Mouse (Mus musculus): ENCODE data around the gene Flt1. TPM values are rescaled to one million over a fixed set of nuclear protein-coding genes. Genes with fewer than 3 reads are reported as not detected.
A peak's percentile ranks its signal among the peaks of the same experiment; 100 is the strongest.
"Not testable (repeated sequence)": the region's sequence is repeated elsewhere in the genome, so short reads cannot be mapped to it uniquely, and the experiment has no call there.

The Flt1 gene
- polyA plus RNA-seq, 1 experiment from 2014 or later, result 9.6 TPM

GRCm38 (mm10) chr5:147574517-147574916 is 151.3 kb downstream of the Flt1 start:
- H3K4me1 ChIP-seq (ENCODE audit: control insufficient read depth, insufficient read depth, low read length), result no peaks in the 10 kb centered on the region
- H3K4me3 ChIP-seq (ENCODE audit: low read depth, low read length), result no peak overlapping the region
- no peak for DNase-seq (ENCODE audit: low spot score)
- no peak for ATAC-seq (replicated peaks; ENCODE audit: insufficient number of reproducible peaks, low FRiP score, low TSS enrichment, low read depth)
- H3K9ac ChIP-seq (replicated peaks; ENCODE audit: low read length), result no peak overlapping the region
- H3K4me2 ChIP-seq (ENCODE audit: low read depth, low read length), result no peak overlapping the region
- H3K9me3 ChIP-seq (replicated peaks; ENCODE audit: control insufficient read depth, low read length), result no peaks in the 10 kb centered on the region
- no peaks in the 10 kb centered on the region for H3K36me3 ChIP-seq (replicated peaks; ENCODE audit: control insufficient read depth, insufficient read depth, low read depth, low read length)
- WGBS, result 62% methylated on average over 8 of the region's 8 CpGs
- H3K27me3 ChIP-seq (ENCODE audit: control insufficient read depth, insufficient read depth, low read length), result no peaks in the 10 kb centered on the region
- no peak overlapping the region for H3K27ac ChIP-seq (replicated peaks; ENCODE audit: low read depth, low read length)

GRCm38 (mm10) chr5:147573555-147573954 is 152.3 kb downstream of the Flt1 start:
- Histone ChIP-seq H3K4me1 (ENCODE audit: control insufficient read depth, insufficient read depth, low read length) (no peaks in the 10 kb centered on the region), H3K27ac (replicated peaks; ENCODE audit: low read depth, low read length) (no peak overlapping the region), H3K36me3 (replicated peaks; ENCODE audit: control insufficient read depth, insufficient read depth, low read depth, low read length) (no peaks in the 10 kb centered on the region), H3K9ac (replicated peaks; ENCODE audit: low read length) (no peak overlapping the region), H3K27me3 (ENCODE audit: control insufficient read depth, insufficient read depth, low read length) (no peaks in the 10 kb centered on the region), H3K9me3 (replicated peaks; ENCODE audit: control insufficient read depth, low read length) (no peaks in the 10 kb centered on the region), H3K4me2 (ENCODE audit: low read depth, low read length) (no peak overlapping the region), H3K4me3 (ENCODE audit: low read depth, low read length) (no peak overlapping the region)
- WGBS, result 86% methylated on average over 1 of the region's 1 CpGs
- ATAC-seq (replicated peaks; ENCODE audit: insufficient number of reproducible peaks, low FRiP score, low TSS enrichment, low read depth) (no peak), DNase-seq (ENCODE audit: low spot score) (no peak)

- WGBS, result 88% methylated on average over 7 of the region's 7 CpGs
- no peaks in the 10 kb centered on the region for H3K4me1 ChIP-seq (ENCODE audit: control insufficient read depth, insufficient read depth, low read length)
- H3K9me3 ChIP-seq (replicated peaks; ENCODE audit: control insufficient read depth, low read length), result no peaks in the 10 kb centered on the region
- no peak for ATAC-seq (replicated peaks; ENCODE audit: insufficient number of reproducible peaks, low FRiP score, low TSS enrichment, low read depth)
- no peak overlapping the region for H3K27ac ChIP-seq (replicated peaks; ENCODE audit: low read depth, low read length)
- no peak overlapping the region for H3K4me2 ChIP-seq (ENCODE audit: low read depth, low read length)
- H3K27me3 ChIP-seq (ENCODE audit: control insufficient read depth, insufficient read depth, low read length), result no peaks in the 10 kb centered on the region
- H3K9ac ChIP-seq (replicated peaks; ENCODE audit: low read length), result no peak overlapping the region
- H3K4me3 ChIP-seq (ENCODE audit: low read depth, low read length), result no peak overlapping the region
- DNase-seq (ENCODE audit: low spot score), result no peak
- no peaks in the 10 kb centered on the region for H3K36me3 ChIP-seq (replicated peaks; ENCODE audit: control insufficient read depth, insufficient read depth, low read depth, low read length)
These were observed 153.1 kb downstream of the Flt1 start for GRCm38 (mm10) chr5:147572695-147573094.

- Histone ChIP-seq H3K9ac (replicated peaks; ENCODE audit: low read length) (no peak overlapping the region), H3K4me3 (ENCODE audit: low read depth, low read length) (no peak overlapping the region), H3K9me3 (replicated peaks; ENCODE audit: control insufficient read depth, low read length) (no peaks in the 10 kb centered on the region), H3K27ac (replicated peaks; ENCODE audit: low read depth, low read length) (no peak overlapping the region), H3K36me3 (replicated peaks; ENCODE audit: control insufficient read depth, insufficient read depth, low read depth, low read length) (no peaks in the 10 kb centered on the region), H3K4me2 (ENCODE audit: low read depth, low read length) (no peak overlapping the region), H3K27me3 (ENCODE audit: control insufficient read depth, insufficient read depth, low read length) (no peaks in the 10 kb centered on the region), H3K4me1 (ENCODE audit: control insufficient read depth, insufficient read depth, low read length) (no peaks in the 10 kb centered on the region)
- WGBS, result 54% methylated on average over 7 of the region's 7 CpGs
- DNase-seq (ENCODE audit: low spot score) (no peak), ATAC-seq (replicated peaks; ENCODE audit: insufficient number of reproducible peaks, low FRiP score, low TSS enrichment, low read depth) (no peak)
These were observed 159.5 kb downstream of the Flt1 start for GRCm38 (mm10) chr5:147566335-147566734.

GRCm38 (mm10) chr5:147565444-147565843 is 160.4 kb downstream of the Flt1 start:
- Histone ChIP-seq H3K27ac (replicated peaks; ENCODE audit: low read depth, low read length) (no peak overlapping the region), H3K4me3 (ENCODE audit: low read depth, low read length) (no peak overlapping the region), H3K4me2 (ENCODE audit: low read depth, low read length) (no peak overlapping the region), H3K27me3 (ENCODE audit: control insufficient read depth, insufficient read depth, low read length) (no peaks in the 10 kb centered on the region), H3K9ac (replicated peaks; ENCODE audit: low read length) (no peak overlapping the region), H3K9me3 (replicated peaks; ENCODE audit: control insufficient read depth, low read length) (no peaks in the 10 kb centered on the region), H3K36me3 (replicated peaks; ENCODE audit: control insufficient read depth, insufficient read depth, low read depth, low read length) (no peaks in the 10 kb centered on the region), H3K4me1 (ENCODE audit: control insufficient read depth, insufficient read depth, low read length) (no peaks in the 10 kb centered on the region)
- no peak for ATAC-seq (replicated peaks; ENCODE audit: insufficient number of reproducible peaks, low FRiP score, low TSS enrichment, low read depth)
- DNase-seq (ENCODE audit: low spot score), result no peak
- 87% methylated on average over 7 of the region's 7 CpGs for WGBS

DNA sequence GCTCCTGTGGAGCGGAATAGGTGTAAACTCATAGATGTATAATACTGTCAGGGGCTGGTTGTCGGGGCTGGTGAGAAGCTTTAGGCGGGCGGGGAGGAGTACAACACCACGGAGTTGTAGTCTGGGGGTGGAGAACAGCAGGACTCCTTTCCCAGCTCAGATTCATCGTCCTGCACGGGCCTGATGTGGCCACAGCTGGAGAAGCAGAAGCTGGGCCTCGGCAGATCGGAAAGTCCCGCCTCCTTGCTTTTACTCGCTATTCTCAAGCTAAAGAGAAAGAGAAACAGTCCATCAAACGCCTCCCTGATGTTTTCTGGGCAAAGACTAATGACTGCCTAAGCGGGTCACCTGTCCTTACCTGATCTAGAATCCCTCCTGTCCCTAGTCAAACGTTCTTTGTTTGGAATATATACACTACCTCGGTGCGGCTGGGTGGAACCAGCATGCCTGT is 161.6 kb downstream of the Flt1 start:
- H3K4me3 ChIP-seq (ENCODE audit: low read depth, low read length), result no peak overlapping the region
- WGBS, result 25% methylated on average over 16 of the region's 16 CpGs

DNA sequence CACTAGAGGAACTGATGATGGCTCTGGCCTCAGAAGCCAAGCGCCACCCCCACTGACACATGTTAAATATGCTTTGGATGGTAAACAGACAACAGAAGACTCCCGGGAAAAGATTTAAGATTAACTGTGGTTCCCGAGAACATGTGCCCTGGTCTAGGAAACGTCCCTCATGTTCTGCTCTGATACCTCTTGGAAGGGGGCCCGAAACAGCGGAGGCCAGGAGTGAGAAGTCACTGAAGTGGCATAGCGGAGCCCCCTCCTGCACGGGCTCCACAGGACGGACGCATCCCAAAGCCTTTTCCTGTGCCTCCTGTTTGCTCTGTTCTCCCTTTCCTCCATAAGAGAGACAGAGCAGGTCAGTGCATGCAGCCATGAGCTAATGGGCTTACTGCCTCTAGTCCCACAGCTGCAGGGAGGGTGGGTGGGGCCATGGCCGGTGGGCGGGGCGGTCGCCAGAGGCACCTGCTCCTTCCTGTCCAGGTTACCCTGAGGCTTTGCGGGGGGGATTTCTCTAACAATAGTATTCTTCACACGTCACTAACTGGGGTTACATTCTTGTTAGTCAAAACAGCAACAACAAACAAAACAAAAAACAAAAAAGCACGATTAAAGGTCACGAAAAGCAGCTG is 162.2 kb downstream of the Flt1 start:
- ATAC-seq (replicated peaks; ENCODE audit: insufficient number of reproducible peaks, low FRiP score, low TSS enrichment, low read depth) (peak; percentile 73), DNase-seq (ENCODE audit: low spot score) (no peak)
- H3K27me3 ChIP-seq (ENCODE audit: control insufficient read depth, insufficient read depth, low read length), result no peaks in the 10 kb centered on the region
- H3K4me2 ChIP-seq (ENCODE audit: low read depth, low read length), result no peak overlapping the region
- H3K4me1 ChIP-seq (ENCODE audit: control insufficient read depth, insufficient read depth, low read length), result no peaks in the 10 kb centered on the region
- no peaks in the 10 kb centered on the region for H3K36me3 ChIP-seq (replicated peaks; ENCODE audit: control insufficient read depth, insufficient read depth, low read depth, low read length)
- no peaks in the 10 kb centered on the region for H3K9me3 ChIP-seq (replicated peaks; ENCODE audit: control insufficient read depth, low read length)
- no peak overlapping the region for H3K27ac ChIP-seq (replicated peaks; ENCODE audit: low read depth, low read length)
- no peak overlapping the region for H3K9ac ChIP-seq (replicated peaks; ENCODE audit: low read length)
- 42% methylated on average over 18 of the region's 18 CpGs for WGBS
- no peak overlapping the region for H3K4me3 ChIP-seq (ENCODE audit: low read depth, low read length)

More for the DNA sequence above, 161.6 kb downstream of the Flt1 start:
- H3K4me2 ChIP-seq (ENCODE audit: low read depth, low read length), result no peak overlapping the region
- H3K4me1 ChIP-seq (ENCODE audit: control insufficient read depth, insufficient read depth, low read length), result no peaks in the 10 kb centered on the region
- DNase-seq (ENCODE audit: low spot score) (no peak), ATAC-seq (replicated peaks; ENCODE audit: insufficient number of reproducible peaks, low FRiP score, low TSS enrichment, low read depth) (0 out of 2 replicates have a peak, but pooled peaks have one; percentile 62)
- no peak overlapping the region for H3K27ac ChIP-seq (replicated peaks; ENCODE audit: low read depth, low read length)
- H3K36me3 ChIP-seq (replicated peaks; ENCODE audit: control insufficient read depth, insufficient read depth, low read depth, low read length), result no peaks in the 10 kb centered on the region
- H3K27me3 ChIP-seq (ENCODE audit: control insufficient read depth, insufficient read depth, low read length), result no peaks in the 10 kb centered on the region
- no peaks in the 10 kb centered on the region for H3K9me3 ChIP-seq (replicated peaks; ENCODE audit: control insufficient read depth, low read length)
- no peak overlapping the region for H3K9ac ChIP-seq (replicated peaks; ENCODE audit: low read length)

GRCm38 (mm10) chr5:147557641-147558040 is 168.2 kb downstream of the Flt1 start:
- not testable (repeated sequence) for H3K9me3 ChIP-seq (replicated peaks; ENCODE audit: control insufficient read depth, low read length); H3K9ac ChIP-seq (replicated peaks; ENCODE audit: low read length); H3K4me3 ChIP-seq (ENCODE audit: low read depth, low read length); H3K4me1 ChIP-seq (ENCODE audit: control insufficient read depth, insufficient read depth, low read length); H3K27me3 ChIP-seq (ENCODE audit: control insufficient read depth, insufficient read depth, low read length); H3K27ac ChIP-seq (replicated peaks; ENCODE audit: low read depth, low read length); H3K4me2 ChIP-seq (ENCODE audit: low read depth, low read length); H3K36me3 ChIP-seq (replicated peaks; ENCODE audit: control insufficient read depth, insufficient read depth, low read depth, low read length); DNase-seq (ENCODE audit: low spot score); ATAC-seq (replicated peaks; ENCODE audit: insufficient number of reproducible peaks, low FRiP score, low TSS enrichment, low read depth)
- WGBS, result 80% methylated on average over 5 of the region's 6 CpGs
